Mouse (Mus musculus) cerebellum, adult 2 months (tissue): ENCODE measurements at regions not wholly inside any gene's neighbourhood (a gene's known extent, or its start where the extent isn't known, plus 50 kb on each side); places are given as distances from the start of the nearest gene placed in this dataset.

Source experiments
- CTCF ChIP-seq: fragments of 200-500 bp; IDR thresholded peaks from 2 replicates; pipeline ENCODE4 v1.5.1; 2011; ENCODE audit warnings: low read depth, mild to moderate bottlenecking, control low read depth, low read length, moderate library complexity, borderline replicate concordance; ENCODE audit not compliant: insufficient read depth
- POLR2A ChIP-seq: fragments of 200-500 bp; IDR thresholded peaks from 2 replicates; pipeline ENCODE4 v1.6.1; 2011; ENCODE audit warnings: low read length, control low read depth, borderline replicate concordance; ENCODE audit not compliant: insufficient read depth

DNA sequence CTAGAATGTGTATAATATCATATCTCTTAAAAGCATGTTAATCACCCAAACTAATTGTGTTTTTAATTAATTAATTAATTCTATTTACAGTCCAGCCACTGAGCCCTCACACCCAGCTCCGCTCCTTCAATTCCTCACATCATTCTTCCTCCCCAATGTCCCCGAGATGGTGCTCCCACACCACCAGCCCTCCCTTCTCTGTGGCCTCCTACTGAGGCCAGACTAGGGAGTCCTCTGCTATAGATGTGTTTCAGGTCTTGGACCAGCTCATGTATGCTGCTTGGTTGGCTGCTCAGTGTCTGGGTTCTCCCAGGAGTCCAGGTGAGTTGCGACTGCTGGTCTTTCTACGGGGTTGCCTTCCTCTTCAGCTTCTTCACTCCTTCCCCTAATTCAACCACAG lies 353.1 kb upstream of the Klhl1 start:
- TF ChIP-seq CTCF, result no peak
- TF ChIP-seq POLR2A, result no peak
